9 mouse cellular contexts compared by ENCODE assay signal in the genomic region with DNA sequence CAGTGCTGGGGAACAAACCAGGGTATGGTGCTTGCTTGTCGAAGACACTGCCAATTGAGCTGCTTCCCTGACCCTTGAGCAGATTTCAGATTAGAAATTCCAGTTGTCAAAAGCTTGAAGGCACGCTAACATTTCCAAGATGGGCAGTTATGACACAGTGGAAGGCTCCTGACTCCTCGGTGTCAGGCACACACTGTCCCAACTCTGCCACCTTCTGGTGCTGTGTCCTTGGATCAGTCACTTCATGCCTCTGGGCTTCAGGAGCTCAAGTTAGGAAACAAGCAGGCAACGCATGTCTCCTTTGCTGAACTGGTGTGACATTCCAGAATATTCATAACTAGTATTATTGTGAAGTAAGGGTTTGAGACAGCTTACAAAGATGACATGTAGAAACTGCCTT. TPM values are rescaled to one million over a fixed set of nuclear protein-coding genes. Genes with fewer than 3 reads are reported as not detected.
DNase-seq lines count a peak whose midpoint lies in the region; ATAC-seq and TF ChIP-seq lines count a peak whose summit lies in the region.
"Had no signal": no experiment of that assay in that cellular context is flagged by ENCODE, and none has a peak within 500 bp of the region (broad histone marks: within the 10 kb centered on the region; RNA-seq: fewer than 3 reads in every experiment).

No protein-coding gene starts in this region.

- H3K27me3 ChIP-seq in liver, adult 2 months (ENCODE audit: control insufficient read depth, insufficient read depth, low read length): no peaks in the 10 kb centered on the region
- H3K27me3 ChIP-seq in liver, embryonic 11.5 days (replicated peaks; ENCODE audit: control insufficient read depth, insufficient read depth, low read length): 0 out of 2 replicates have a peak, but pooled peaks cover 2% of the 10 kb centered on the region

- 8% methylated on average over 4 of the region's 4 CpGs for WGBS in liver, adult 2 months
- WGBS in liver, embryonic 11.5 days: 53% methylated on average over 4 of the region's 4 CpGs

- no peak overlapping the region for H3K9ac ChIP-seq in liver, adult 2 months (ENCODE audit: low read depth, low read length)
- no peak overlapping the region for H3K9ac ChIP-seq in liver, embryonic 11.5 days (ENCODE audit: low read depth, low read length)

- H3K36me3 ChIP-seq in liver, adult 2 months (ENCODE audit: control insufficient read depth, insufficient read depth, low read length): no peaks in the 10 kb centered on the region
- no peaks in the 10 kb centered on the region for H3K36me3 ChIP-seq in liver, embryonic 11.5 days (ENCODE audit: control insufficient read depth, insufficient read depth, low read length)

- peak; percentile 84 for TF ChIP-seq CTCF in liver, adult 2 months (IDR thresholded peaks at IDR 0.05; ENCODE audit: low read depth, low read length)

- no peaks in the 10 kb centered on the region for H3K79me2 ChIP-seq in liver, adult 2 months (ENCODE audit: control insufficient read depth, insufficient read depth, low read length)

- peaks cover 28% of the 10 kb centered on the region for H3K4me1 ChIP-seq in liver, adult 2 months (ENCODE audit: control insufficient read depth, insufficient read depth, low read length)
- no peaks in the 10 kb centered on the region; the same call in 1 of the 2 replicates for H3K4me1 ChIP-seq in liver, embryonic 11.5 days (replicated peaks; ENCODE audit: control insufficient read depth, insufficient read depth, low read length)

- H3K9me3 ChIP-seq in liver, embryonic 11.5 days (ENCODE audit: control insufficient read depth, low read length): no peaks in the 10 kb centered on the region

- ATAC-seq in CD4-positive, CD25-positive, alpha-beta regulatory T cell, adult 4 months: no peak
- ATAC-seq in liver, embryonic 11.5 days (replicated peaks; ENCODE audit: low FRiP score): no peak
- peak; percentile 70 for ATAC-seq in megakaryocyte progenitor cell, adult 5-6 weeks (replicated peaks; ENCODE audit: poor library complexity)
- ATAC-seq: inflammation-experienced regulatory T-cells, adult 6 months had no signal

- no peak overlapping the region for H3K4me2 ChIP-seq in liver, embryonic 11.5 days

- peak overlapping the region; percentile 83 for H3K27ac ChIP-seq in liver, adult 2 months (replicated peaks; ENCODE audit: insufficient read depth, low read depth, low read length)
- no peak overlapping the region for H3K27ac ChIP-seq in liver, embryonic 11.5 days (ENCODE audit: low read depth, low read length)

- TF ChIP-seq POLR2A in liver, adult 2 months (IDR thresholded peaks at IDR 0.05; ENCODE audit: extremely low read depth, insufficient read depth, low read length): no peak

- peak; percentile 23 for DNase-seq in CD4-positive, CD25-positive, alpha-beta regulatory T cell, adult 2 months (ENCODE audit: low read depth, low spot score)
- DNase-seq in liver, adult 2 months (ENCODE audit: extremely low read depth, low read depth, low spot score): peak; percentile 86
- no peak for DNase-seq in liver, embryonic 11.5 days (ENCODE audit: low spot score)
- DNase-seq in kidney, adult 9 months: peak; percentile 65
- no peak for DNase-seq in right cerebral cortex, adult 18-20 months
- DNase-seq in ovary, adult 18-20 months (ENCODE audit: low spot score): no peak

- H3K4me3 ChIP-seq in liver, adult 2 months (ENCODE audit: insufficient read depth, low read depth, low read length): no peak overlapping the region
- no peak overlapping the region for H3K4me3 ChIP-seq in liver, embryonic 11.5 days (ENCODE audit: low read depth, low read length)

RNA-seq across cellular contexts. Expression of a gene that starts 39.7 kb away (rescaled TPM):
- 100 to 1,000 TPM; 127 to 169 TPM for polyA plus RNA-seq in CD4-positive, CD25-positive, alpha-beta regulatory T cell, adult 4 months (2017; shearing (Covaris generic))
- total RNA-seq in liver, adult 2 months (2014; rRNA removed): 197 and 202 TPM in 2 replicates
- polyA plus RNA-seq in liver, adult 2 months (2012; rRNA removed): 155 TPM in 2 replicates
- 128 and 129 TPM in 2 replicates for polyA plus RNA-seq in liver, embryonic 11.5 days (2014; fragmentation: Nextera tagmentation; extraction: Ambion mirVana)
- 73.2 and 76.6 TPM in 2 replicates for total RNA-seq in megakaryocyte progenitor cell, adult 5-6 weeks (2015)
- total RNA-seq in megakaryocyte progenitor cell, adult 5-6 weeks (2017): 111 and 119 TPM in 2 replicates

Comparison
In these comparisons a context has a peak if more than half of its experiments do, and no peak if none do; other contexts are left out.
1. DNase-seq: peak in CD4-positive, CD25-positive, alpha-beta regulatory T cell, adult 2 months (single experiment), liver, adult 2 months (single experiment) and kidney, adult 9 months (single experiment); none in liver, embryonic 11.5 days (single experiment), right cerebral cortex, adult 18-20 months (single experiment) and ovary, adult 18-20 months (single experiment).